Mouse (Mus musculus) liver, embryonic 14.5 days (tissue): ENCODE data around the gene Amz1.

Experiments used
- CTCF ChIP-seq: IDR thresholded peaks from 2 replicates; pipeline ENCODE4 v1.5.1; 2016; ENCODE audit warnings: antibody characterized with exemption, low read depth, control low read depth
- EP300 ChIP-seq: IDR thresholded peaks from 2 replicates; pipeline ENCODE4 v1.6.1; 2016; ENCODE audit warnings: antibody characterized with exemption, low read depth

GRCm38 (mm10) chr5:140722121-140722520, 1.8 kb upstream of the Amz1 start:
- TF ChIP-seq CTCF: no peak
- TF ChIP-seq EP300: no peak
